Mouse (Mus musculus) naive thymus-derived CD4-positive, alpha-beta T cell, adult 2 months (primary cell): ENCODE measurements at regions not wholly inside any gene's neighbourhood (a gene's known extent, or its start where the extent isn't known, plus 50 kb on each side); places are given as distances from the start of the nearest gene placed in this dataset.

Experiments used
- DNase-seq: peaks from one replicate; pipeline ENCODE4 v3.0.0-alpha.2; 2011; ENCODE audit warnings: low read depth

GRCm38 (mm10) chrX:167091841-167092240, 117.3 kb downstream of the Tmsb4x start:
- peak; percentile 79 for DNase-seq

GRCm38 (mm10) chrX:167088930-167089329, 120.2 kb downstream of the Tmsb4x start:
- peak; percentile 62 for DNase-seq

- DNase-seq, result no peak
Observed at GRCm38 (mm10) chrX:167088438-167088837, 120.7 kb downstream of the Tmsb4x start.

- DNase-seq, result no peak
Observed at GRCm38 (mm10) chrX:167080821-167081220, 128.3 kb downstream of the Tmsb4x start.

GRCm38 (mm10) chrX:167069075-167069474, 140.0 kb downstream of the Tmsb4x start:
- no peak for DNase-seq

- no peak for DNase-seq
Observed at GRCm38 (mm10) chrX:167067918-167068317, 141.2 kb downstream of the Tmsb4x start.

GRCm38 (mm10) chrX:167063881-167064280, 145.2 kb downstream of the Tmsb4x start:
- peak; percentile 60 for DNase-seq

- no peak for DNase-seq
Observed at GRCm38 (mm10) chrX:167052456-167052855, 156.7 kb downstream of the Tmsb4x start.

GRCm38 (mm10) chrX:167050066-167050465, 159.0 kb downstream of the Tmsb4x start:
- peak; percentile 31 for DNase-seq

GRCm38 (mm10) chrX:167049191-167049968, 159.7 kb downstream of the Tmsb4x start:
- no peak for DNase-seq

GRCm38 (mm10) chrX:167037971-167038370, 171.1 kb downstream of the Tmsb4x start:
- DNase-seq, result no peak

- peak; percentile 60 for DNase-seq
Observed at GRCm38 (mm10) chrX:167036355-167036754, 172.8 kb downstream of the Tmsb4x start.

- no peak for DNase-seq
Observed at GRCm38 (mm10) chrX:167035639-167036038, 173.5 kb downstream of the Tmsb4x start.

- DNase-seq, result no peak
Observed at GRCm38 (mm10) chrX:167033091-167033490, 176.0 kb downstream of the Tmsb4x start.

- no peak for DNase-seq
Observed at GRCm38 (mm10) chrX:167032586-167032985, 176.5 kb downstream of the Tmsb4x start.

- DNase-seq, result no peak
Observed at GRCm38 (mm10) chrX:167031543-167031942, 177.6 kb downstream of the Tmsb4x start.

GRCm38 (mm10) chrX:167015602-167016001, 193.5 kb downstream of the Tmsb4x start:
- DNase-seq, result no peak

GRCm38 (mm10) chrX:167014322-167014721, 194.8 kb downstream of the Tmsb4x start:
- no peak for DNase-seq

- no peak for DNase-seq
Observed at GRCm38 (mm10) chrX:167012891-167013290, 196.2 kb downstream of the Tmsb4x start.

GRCm38 (mm10) chrX:167011977-167012542, 197.1 kb downstream of the Tmsb4x start:
- no peak for DNase-seq

GRCm38 (mm10) chrX:166995855-166996254, 213.3 kb downstream of the Tmsb4x start:
- no peak for DNase-seq

- DNase-seq, result peak; percentile 14
Observed at GRCm38 (mm10) chrX:166981003-166981402, 228.1 kb downstream of the Tmsb4x start.

- peak; percentile 3 for DNase-seq
Observed at GRCm38 (mm10) chrX:166980504-166980903, 228.6 kb downstream of the Tmsb4x start.

- no peak for DNase-seq
Observed at GRCm38 (mm10) chrX:166977029-166977428, 232.1 kb downstream of the Tmsb4x start.
